Mouse (Mus musculus): ENCODE measurements around the gene Frmd6.

Gene Frmd6

DNA sequence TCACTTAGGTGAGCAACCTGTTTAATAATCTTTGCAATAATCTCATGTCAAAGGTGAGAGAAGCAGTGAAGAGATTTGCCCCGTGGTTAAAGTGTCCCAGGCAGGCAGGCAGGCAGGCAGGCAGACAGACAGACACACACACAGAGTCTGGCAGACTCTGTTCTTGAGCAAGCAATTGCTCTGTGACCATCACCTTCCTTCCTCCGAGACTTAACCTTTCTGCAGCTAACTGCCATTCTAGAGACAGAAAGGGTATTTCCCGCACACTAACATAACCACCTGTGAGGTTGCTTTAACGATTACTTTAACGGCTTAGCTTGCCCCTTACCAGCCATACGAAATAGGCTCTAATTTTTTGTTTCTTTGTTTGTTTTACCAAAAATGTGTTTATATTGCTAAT, 30.4 kb downstream of the Frmd6 start:
- H3K36me3 ChIP-seq (ENCODE audit: control insufficient read depth, insufficient read depth, low read length, poor library complexity, severe bottlenecking) = no peaks in the 10 kb centered on the region
- no peaks in the 10 kb centered on the region for H3K27me3 ChIP-seq (ENCODE audit: control insufficient read depth, insufficient read depth, low read length, poor library complexity, severe bottlenecking)
- no peak for DNase-seq (ENCODE audit: low read depth, low spot score)

DNA sequence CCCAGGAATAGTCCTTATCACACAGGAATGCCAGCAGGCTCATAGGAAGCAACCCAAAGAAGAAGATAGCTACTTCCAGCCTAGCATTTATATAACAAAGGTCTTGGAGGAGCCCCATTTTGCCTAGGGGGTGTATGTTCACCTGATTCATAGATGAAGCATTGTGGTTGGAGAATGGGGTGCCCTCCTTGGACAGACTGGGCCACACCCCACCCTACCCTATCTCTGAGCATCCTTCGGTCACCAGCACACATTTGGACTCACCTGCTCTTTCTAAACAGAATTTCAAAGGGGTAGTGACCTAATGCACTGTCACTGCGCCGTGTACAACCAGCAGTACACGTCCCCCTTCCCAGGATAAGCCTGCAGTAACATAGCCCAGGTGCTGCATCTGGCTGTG, 31.5 kb downstream of the Frmd6 start:
- no peaks in the 10 kb centered on the region for H3K27me3 ChIP-seq (ENCODE audit: control insufficient read depth, insufficient read depth, low read length, poor library complexity, severe bottlenecking)
- no peak for DNase-seq (ENCODE audit: low read depth, low spot score)
- H3K36me3 ChIP-seq (ENCODE audit: control insufficient read depth, insufficient read depth, low read length, poor library complexity, severe bottlenecking) = no peaks in the 10 kb centered on the region

- no peak for DNase-seq (ENCODE audit: low read depth, low spot score)
- H3K36me3 ChIP-seq (ENCODE audit: control insufficient read depth, insufficient read depth, low read length, poor library complexity, severe bottlenecking) = no peaks in the 10 kb centered on the region
- H3K27me3 ChIP-seq (ENCODE audit: control insufficient read depth, insufficient read depth, low read length, poor library complexity, severe bottlenecking) = no peaks in the 10 kb centered on the region
These were observed 38.0 kb downstream of the Frmd6 start for GRCm38 (mm10) chr12:70863281-70863680.

DNA sequence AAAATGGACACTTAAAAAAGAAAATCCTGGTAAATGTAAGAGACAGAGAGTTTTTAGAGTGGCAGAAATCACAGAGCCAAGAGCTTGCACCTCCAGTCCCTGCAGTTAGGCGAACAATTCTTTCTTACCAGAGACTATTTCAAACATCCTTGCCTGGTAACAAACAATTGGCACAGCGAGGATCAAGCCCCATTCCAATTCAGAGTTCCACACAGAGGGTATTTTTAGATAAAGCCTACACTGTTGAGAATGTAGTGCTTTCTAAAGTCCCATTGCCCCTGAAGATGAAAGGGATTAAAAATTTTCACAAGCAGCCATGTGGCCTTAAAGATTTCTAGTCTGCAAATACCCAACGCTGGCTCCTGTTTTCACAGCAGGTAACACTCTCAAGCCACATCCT, 42.5 kb downstream of the Frmd6 start:
- Histone ChIP-seq H3K36me3 (ENCODE audit: control insufficient read depth, insufficient read depth, low read length, poor library complexity, severe bottlenecking) (no peaks in the 10 kb centered on the region), H3K27me3 (ENCODE audit: control insufficient read depth, insufficient read depth, low read length, poor library complexity, severe bottlenecking) (no peaks in the 10 kb centered on the region)
- DNase-seq (ENCODE audit: low read depth, low spot score) = no peak

DNA sequence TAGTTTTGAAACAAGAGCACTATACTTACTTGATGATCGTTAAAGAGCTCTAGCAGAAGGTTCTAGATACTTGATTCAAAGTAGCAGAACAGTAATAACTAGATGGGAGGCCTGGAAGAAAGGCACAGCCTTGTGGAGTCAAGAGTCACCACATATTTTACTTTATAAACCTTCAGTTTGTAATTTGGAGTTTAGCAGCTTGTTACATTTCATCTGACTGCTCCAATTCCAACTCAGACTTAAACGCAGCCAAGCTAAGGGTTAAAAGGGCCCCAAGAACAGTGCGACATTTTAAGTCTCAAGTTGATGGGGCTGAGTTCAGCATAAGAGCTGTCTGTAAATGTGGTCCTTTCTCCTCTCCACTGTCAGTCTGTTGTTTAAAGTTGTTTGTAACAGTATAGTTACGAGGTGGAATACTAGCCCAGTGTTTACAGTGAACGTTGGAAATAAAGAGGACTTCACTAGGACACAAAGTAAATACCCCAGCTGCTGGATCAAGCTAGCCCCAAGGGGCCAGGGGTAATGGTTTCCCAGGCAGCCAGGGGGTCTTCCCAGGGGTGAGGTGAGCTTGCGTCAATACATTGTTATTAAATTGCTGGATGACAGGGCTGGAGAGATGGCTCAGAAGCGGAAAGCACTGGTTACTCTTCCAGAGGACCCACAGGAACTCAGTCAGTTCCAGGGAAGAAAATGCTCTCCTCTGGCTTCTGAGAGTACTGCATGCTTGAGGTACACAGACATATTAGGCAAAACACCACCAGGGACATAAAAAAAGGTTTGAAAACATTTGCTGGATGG, 43.1 kb downstream of the Frmd6 start:
- H3K36me3 ChIP-seq (ENCODE audit: control insufficient read depth, insufficient read depth, low read length, poor library complexity, severe bottlenecking) = no peaks in the 10 kb centered on the region
- no peaks in the 10 kb centered on the region for H3K27me3 ChIP-seq (ENCODE audit: control insufficient read depth, insufficient read depth, low read length, poor library complexity, severe bottlenecking)
- DNase-seq (ENCODE audit: low read depth, low spot score) = no peak

GRCm38 (mm10) chr12:70868988-70869291, 43.6 kb downstream of the Frmd6 start:
- DNase-seq (ENCODE audit: low read depth, low spot score) = no peak
- H3K27me3 ChIP-seq (ENCODE audit: control insufficient read depth, insufficient read depth, low read length, poor library complexity, severe bottlenecking) = no peaks in the 10 kb centered on the region
- no peaks in the 10 kb centered on the region for H3K36me3 ChIP-seq (ENCODE audit: control insufficient read depth, insufficient read depth, low read length, poor library complexity, severe bottlenecking)

- H3K36me3 ChIP-seq (ENCODE audit: control insufficient read depth, insufficient read depth, low read length, poor library complexity, severe bottlenecking) = no peaks in the 10 kb centered on the region
- no peaks in the 10 kb centered on the region for H3K27me3 ChIP-seq (ENCODE audit: control insufficient read depth, insufficient read depth, low read length, poor library complexity, severe bottlenecking)
- no peak for DNase-seq (ENCODE audit: low read depth, low spot score)
These were observed 48.2 kb downstream of the Frmd6 start for GRCm38 (mm10) chr12:70873544-70873943.

DNA sequence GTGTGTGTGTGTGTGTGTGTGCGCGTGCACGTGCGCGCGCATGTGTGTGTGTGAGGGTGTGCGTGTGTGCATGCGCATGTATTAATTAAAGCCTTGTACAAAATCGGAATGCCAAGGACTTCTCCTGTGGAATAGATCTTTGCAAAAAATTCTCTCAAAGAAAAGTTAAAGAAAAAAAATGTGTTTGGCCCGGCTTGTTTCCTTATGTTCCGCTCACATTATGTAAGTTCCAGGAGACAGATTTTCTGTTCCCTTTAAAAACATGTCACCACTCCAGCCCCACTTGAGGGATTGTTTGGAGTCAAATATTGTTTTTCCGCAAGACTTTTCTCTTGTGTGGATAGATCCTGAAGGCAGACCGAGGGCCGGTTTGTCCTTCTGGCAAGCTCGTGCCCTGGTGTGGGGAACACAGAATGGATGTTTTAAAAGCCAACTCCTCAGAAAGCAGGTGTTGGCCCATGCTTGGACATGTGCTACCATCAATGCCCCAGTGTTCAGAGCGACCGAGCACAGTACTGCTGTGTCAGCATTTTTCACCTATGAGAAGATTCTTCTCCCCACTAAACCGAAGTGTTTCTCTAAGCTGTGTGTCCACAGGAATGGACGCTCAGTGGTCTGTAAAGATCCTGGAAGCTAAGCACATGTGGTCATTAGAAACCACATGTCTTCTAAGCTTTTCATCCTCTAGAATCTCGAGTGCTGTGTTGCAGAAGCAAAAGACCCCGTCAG, 51.1 kb downstream of the Frmd6 start:
- H3K27me3 ChIP-seq (ENCODE audit: control insufficient read depth, insufficient read depth, low read length, poor library complexity, severe bottlenecking) = no peaks in the 10 kb centered on the region
- no peak for DNase-seq (ENCODE audit: low read depth, low spot score)
- no peaks in the 10 kb centered on the region for H3K36me3 ChIP-seq (ENCODE audit: control insufficient read depth, insufficient read depth, low read length, poor library complexity, severe bottlenecking)

GRCm38 (mm10) chr12:70877926-70878710, 52.8 kb downstream of the Frmd6 start:
- Histone ChIP-seq H3K27me3 (ENCODE audit: control insufficient read depth, insufficient read depth, low read length, poor library complexity, severe bottlenecking) (no peaks in the 10 kb centered on the region), H3K36me3 (ENCODE audit: control insufficient read depth, insufficient read depth, low read length, poor library complexity, severe bottlenecking) (no peaks in the 10 kb centered on the region)
- no peak for DNase-seq (ENCODE audit: low read depth, low spot score)

- no peak for DNase-seq (ENCODE audit: low read depth, low spot score)
- Histone ChIP-seq H3K27me3 (ENCODE audit: control insufficient read depth, insufficient read depth, low read length, poor library complexity, severe bottlenecking) (no peaks in the 10 kb centered on the region), H3K36me3 (ENCODE audit: control insufficient read depth, insufficient read depth, low read length, poor library complexity, severe bottlenecking) (no peaks in the 10 kb centered on the region)
These were observed 55.2 kb downstream of the Frmd6 start for GRCm38 (mm10) chr12:70880396-70880975.

GRCm38 (mm10) chr12:70881340-70881739, 56.0 kb downstream of the Frmd6 start:
- no peak for DNase-seq (ENCODE audit: low read depth, low spot score)
- Histone ChIP-seq H3K27me3 (ENCODE audit: control insufficient read depth, insufficient read depth, low read length, poor library complexity, severe bottlenecking) (no peaks in the 10 kb centered on the region), H3K36me3 (ENCODE audit: control insufficient read depth, insufficient read depth, low read length, poor library complexity, severe bottlenecking) (no peaks in the 10 kb centered on the region)

- no peaks in the 10 kb centered on the region for H3K27me3 ChIP-seq (ENCODE audit: control insufficient read depth, insufficient read depth, low read length, poor library complexity, severe bottlenecking)
- H3K36me3 ChIP-seq (ENCODE audit: control insufficient read depth, insufficient read depth, low read length, poor library complexity, severe bottlenecking) = no peaks in the 10 kb centered on the region
- DNase-seq (ENCODE audit: low read depth, low spot score) = no peak
These were observed 56.5 kb downstream of the Frmd6 start for GRCm38 (mm10) chr12:70881854-70882253.

- Histone ChIP-seq H3K27me3 (ENCODE audit: control insufficient read depth, insufficient read depth, low read length, poor library complexity, severe bottlenecking) (no peaks in the 10 kb centered on the region), H3K36me3 (ENCODE audit: control insufficient read depth, insufficient read depth, low read length, poor library complexity, severe bottlenecking) (no peaks in the 10 kb centered on the region)
- DNase-seq (ENCODE audit: low read depth, low spot score) = no peak
These were observed 57.8 kb downstream of the Frmd6 start for GRCm38 (mm10) chr12:70883141-70883540.

DNA sequence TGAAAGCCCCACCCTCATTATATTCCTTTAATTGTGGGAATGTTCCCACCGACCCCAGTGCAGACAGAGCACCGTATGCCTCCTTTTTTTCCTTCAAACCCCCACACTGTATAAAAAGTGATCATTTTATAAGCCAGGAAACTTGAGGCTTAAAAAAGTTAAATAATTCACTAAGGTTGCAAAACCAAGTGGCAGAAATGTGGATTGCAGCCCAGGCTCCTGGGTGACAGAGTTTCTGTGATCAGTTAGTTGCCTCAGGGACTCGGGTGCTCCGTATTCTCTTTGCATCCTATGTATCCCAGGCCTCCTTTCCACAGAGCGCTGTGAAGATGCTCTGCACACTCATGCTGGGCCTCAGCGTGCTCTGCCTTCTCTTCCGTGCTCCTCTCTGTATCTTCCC, 58.8 kb downstream of the Frmd6 start:
- Histone ChIP-seq H3K27me3 (ENCODE audit: control insufficient read depth, insufficient read depth, low read length, poor library complexity, severe bottlenecking) (no peaks in the 10 kb centered on the region), H3K36me3 (ENCODE audit: control insufficient read depth, insufficient read depth, low read length, poor library complexity, severe bottlenecking) (no peaks in the 10 kb centered on the region)
- no peak for DNase-seq (ENCODE audit: low read depth, low spot score)

DNA sequence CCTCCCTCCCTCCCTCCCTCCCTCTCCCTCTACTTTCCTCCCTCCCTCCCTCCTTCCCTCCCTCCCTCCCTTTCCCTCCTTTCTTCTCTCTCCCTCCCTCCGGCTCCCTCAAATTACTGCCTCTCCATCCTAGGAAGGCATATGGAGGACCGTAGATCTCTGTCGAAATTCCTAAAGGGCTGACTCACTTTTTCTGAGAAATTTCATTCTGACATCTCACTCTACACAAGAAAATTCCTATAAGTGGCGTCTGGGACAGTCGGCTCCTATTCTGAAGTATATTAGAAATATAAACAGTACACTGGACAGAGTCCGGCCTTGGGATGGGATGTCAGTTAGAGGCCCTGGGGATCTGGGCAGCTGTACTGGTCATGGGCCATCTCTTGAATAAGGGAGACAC, 59.7 kb downstream of the Frmd6 start:
- Histone ChIP-seq H3K27me3 (ENCODE audit: control insufficient read depth, insufficient read depth, low read length, poor library complexity, severe bottlenecking) (no peaks in the 10 kb centered on the region), H3K36me3 (ENCODE audit: control insufficient read depth, insufficient read depth, low read length, poor library complexity, severe bottlenecking) (no peaks in the 10 kb centered on the region)
- no peak for DNase-seq (ENCODE audit: low read depth, low spot score)

All from splenic B cell, adult 2 months (primary cell).